Mouse (Mus musculus): ENCODE results near the gene Atp8a2.

Gene Atp8a2

DNA sequence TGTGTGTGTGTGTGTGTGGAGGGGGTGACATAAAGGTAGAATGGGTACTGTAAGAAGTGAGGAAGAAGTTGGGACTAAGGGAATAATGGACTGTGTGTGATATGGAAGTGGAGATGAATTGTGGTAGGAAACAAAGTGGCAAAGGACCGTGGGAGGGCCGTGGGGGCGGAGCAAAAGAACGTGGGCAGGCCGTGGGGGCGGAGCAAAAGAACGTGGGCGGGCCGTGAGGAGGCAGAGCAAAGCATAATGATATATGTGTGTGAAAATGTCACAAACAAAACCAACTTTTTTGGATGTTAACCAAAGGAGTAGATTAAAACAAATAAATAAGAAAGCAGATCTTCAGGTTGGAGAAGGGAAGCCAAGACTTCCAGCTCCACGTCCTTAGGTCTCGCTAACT is 44.6 kb downstream of the Atp8a2 start:
- DNase-seq (ENCODE audit: low spot score), result no peak

- no peak for DNase-seq (ENCODE audit: low spot score)
Measured at GRCm38 (mm10) chr14:60148893-60149292, 48.1 kb downstream of the Atp8a2 start.

DNA sequence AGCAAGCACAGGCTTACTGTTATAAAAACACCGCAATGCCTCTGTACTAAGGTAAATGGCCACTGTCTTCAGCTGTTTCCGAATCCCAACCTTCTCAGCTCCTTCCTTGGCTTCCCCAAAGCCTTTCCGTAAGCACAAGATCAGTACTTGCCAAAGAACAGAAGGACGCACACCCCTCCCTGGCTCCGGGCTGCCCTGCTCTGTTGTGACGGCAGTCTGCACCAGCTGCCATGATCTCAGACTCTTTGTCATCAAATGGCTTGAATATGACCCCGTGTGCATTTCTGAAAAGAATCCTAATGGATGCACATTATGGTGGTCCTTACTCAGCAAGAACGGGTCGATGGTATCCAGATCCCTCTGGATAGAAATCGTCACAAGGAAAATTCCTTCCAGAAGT is 53.7 kb downstream of the Atp8a2 start:
- DNase-seq (ENCODE audit: low spot score), result no peak

- no peak for DNase-seq (ENCODE audit: low spot score)
Measured at GRCm38 (mm10) chr14:60138339-60138738, 58.6 kb downstream of the Atp8a2 start.

DNA sequence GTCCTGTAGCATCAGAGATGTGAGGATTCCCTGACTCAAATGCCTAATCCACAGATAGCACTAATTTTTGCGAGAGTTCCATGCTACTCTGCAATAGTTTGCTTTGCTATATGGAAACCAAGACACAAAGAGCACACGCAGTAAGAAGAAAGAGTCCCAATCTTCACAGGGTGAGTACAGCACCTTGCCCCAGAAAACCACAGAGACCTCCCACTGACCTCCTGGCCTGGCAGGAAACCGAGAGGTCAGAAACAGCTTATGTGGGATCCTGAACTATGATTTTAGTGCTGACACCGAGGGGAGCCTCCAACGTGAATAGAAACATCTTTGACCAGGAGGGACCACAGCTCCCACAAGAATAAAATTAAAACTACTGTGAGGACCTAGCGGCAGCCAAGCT is 59.2 kb downstream of the Atp8a2 start:
- no peak for DNase-seq (ENCODE audit: low spot score)

DNA sequence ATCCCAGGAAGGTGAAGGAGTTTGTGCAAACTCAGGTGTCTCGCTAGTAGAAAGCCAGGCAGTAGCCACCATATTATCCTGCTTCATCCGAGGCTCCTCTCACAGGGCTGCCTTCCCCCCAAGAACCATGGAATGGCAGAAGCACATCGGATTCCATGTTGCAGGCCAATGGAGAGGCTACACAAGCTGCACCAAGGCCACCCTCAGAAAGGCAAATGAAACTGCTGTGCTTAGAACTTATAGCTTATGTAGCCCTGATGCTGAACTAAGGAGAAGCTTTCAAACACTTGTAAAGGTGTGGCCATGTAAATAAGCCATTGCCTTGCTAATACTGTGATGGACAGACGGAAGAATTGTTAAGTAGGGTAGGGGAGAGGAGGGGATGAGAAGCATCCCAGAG is 61.2 kb downstream of the Atp8a2 start:
- no peak for DNase-seq (ENCODE audit: low spot score)

DNA sequence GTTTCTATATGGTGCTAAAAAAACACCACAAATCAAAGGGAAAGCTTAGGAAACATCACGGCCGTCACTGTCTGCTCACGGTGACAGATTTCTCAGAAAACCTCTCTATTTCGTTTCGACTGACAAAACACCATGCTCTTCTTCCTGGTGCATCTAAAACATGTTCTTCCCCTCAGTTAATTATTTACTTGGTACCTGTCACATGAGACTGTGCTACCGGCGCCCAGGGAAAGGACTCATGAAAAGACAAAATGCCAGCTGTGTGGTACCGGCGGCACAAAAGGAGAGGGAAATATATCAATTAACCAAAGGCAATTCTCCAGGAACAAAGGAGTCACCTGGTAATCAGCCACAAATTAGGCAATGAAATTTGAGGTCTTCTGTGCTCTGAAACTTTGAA is 62.3 kb downstream of the Atp8a2 start:
- no peak for DNase-seq (ENCODE audit: low spot score)

DNA sequence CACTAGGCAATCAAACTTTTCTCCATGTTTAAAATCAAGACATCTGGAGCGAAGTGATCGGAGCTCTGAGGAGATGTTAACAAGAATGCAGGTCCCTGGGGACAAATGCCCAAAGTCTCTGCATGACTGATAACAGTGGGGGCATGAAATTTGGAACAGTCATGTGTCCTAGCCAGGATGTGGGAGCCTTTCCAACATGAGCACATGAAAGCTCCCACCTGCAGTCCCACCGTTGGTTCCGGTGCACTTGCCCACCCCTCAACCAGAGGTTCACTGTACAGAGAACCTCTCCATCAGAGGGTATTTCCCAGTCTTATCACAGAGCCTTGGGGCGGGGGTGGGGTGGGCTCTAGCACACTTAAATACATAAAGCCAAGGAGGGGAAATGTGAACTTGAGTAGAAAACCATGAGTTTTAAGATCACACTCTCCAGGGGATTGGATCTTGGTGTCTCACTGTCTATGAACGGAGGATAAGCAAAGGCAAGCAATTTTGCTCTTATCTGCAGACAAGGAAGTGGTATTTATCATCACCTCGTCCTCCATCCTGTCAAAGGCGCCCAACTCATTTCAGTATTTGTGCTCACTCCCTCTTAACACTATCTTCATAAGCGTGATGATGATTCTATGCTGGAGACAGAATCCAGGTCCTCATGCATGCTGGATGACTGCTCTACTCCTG is 65.6 kb downstream of the Atp8a2 start:
- DNase-seq (ENCODE audit: low spot score), result no peak

GRCm38 (mm10) chr14:60129564-60129963 is 67.4 kb downstream of the Atp8a2 start:
- no peak for DNase-seq (ENCODE audit: low spot score)

DNA sequence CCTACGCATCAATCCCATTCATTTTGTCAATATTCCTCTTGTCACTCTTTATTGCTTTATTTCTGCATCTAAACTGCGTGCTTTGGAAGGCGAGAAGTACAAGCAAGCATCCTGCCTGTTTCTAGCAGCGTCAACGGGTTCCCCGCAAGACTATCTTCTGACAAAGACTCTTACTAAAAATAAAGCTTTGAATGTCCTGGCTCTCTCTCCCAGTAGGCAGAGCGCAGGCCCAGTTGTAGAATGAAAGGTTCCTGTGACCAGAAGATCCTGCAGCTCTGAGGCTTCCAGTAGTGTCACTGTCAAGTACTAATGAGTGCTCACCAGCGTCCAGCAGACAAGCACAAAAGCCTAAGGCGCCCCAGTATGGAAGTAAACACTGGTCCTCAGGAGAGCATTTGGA is 71.8 kb downstream of the Atp8a2 start:
- no peak for DNase-seq (ENCODE audit: low spot score)

DNA sequence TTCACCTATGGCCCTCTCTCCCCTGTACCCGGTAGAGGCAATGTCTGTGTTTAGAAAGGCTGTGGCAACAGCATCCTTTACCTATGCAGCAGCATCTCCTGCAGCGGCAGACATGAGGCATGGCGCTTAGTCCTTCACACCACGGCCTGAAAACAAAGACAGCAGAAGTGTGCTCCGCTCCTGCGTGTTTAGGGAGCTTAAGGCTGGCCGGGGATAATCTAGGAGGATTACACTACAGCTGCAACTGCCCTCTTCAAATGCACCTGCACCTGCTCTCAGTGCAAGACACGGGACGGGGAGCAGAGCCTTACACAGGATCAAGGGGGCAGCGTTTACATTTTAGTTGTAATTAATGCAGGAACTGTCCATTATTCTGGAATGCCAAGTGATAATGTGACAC is 75.4 kb downstream of the Atp8a2 start:
- DNase-seq (ENCODE audit: low spot score), result no peak

GRCm38 (mm10) chr14:60117792-60118585 is 79.0 kb downstream of the Atp8a2 start:
- DNase-seq (ENCODE audit: low spot score), result no peak

- DNase-seq (ENCODE audit: low spot score), result peak; percentile 43
Measured at GRCm38 (mm10) chr14:60086808-60087725, 109.9 kb downstream of the Atp8a2 start.

- no peak for DNase-seq (ENCODE audit: low spot score)
Measured at GRCm38 (mm10) chr14:60086254-60086807, 110.6 kb downstream of the Atp8a2 start.

- DNase-seq (ENCODE audit: low spot score), result no peak
Measured at GRCm38 (mm10) chr14:60082771-60083170, 114.2 kb downstream of the Atp8a2 start.

GRCm38 (mm10) chr14:60072496-60072895 is 124.5 kb downstream of the Atp8a2 start:
- no peak for DNase-seq (ENCODE audit: low spot score)

- no peak for DNase-seq (ENCODE audit: low spot score)
Measured at GRCm38 (mm10) chr14:60065186-60065585, 131.8 kb downstream of the Atp8a2 start.

- DNase-seq (ENCODE audit: low spot score), result no peak
Measured at GRCm38 (mm10) chr14:60061023-60061422, 136.0 kb downstream of the Atp8a2 start.

GRCm38 (mm10) chr14:60058867-60059266 is 138.1 kb downstream of the Atp8a2 start:
- DNase-seq (ENCODE audit: low spot score), result no peak

- DNase-seq (ENCODE audit: low spot score), result no peak
Measured at GRCm38 (mm10) chr14:60055231-60055630, 141.7 kb downstream of the Atp8a2 start.

- DNase-seq (ENCODE audit: low spot score), result no peak
Measured at GRCm38 (mm10) chr14:60030666-60031065, 166.3 kb downstream of the Atp8a2 start.

- DNase-seq (ENCODE audit: low spot score), result no peak
Measured at GRCm38 (mm10) chr14:60027139-60027538, 169.8 kb downstream of the Atp8a2 start.
